Mouse (Mus musculus) neutrophil, adult 59 days (primary cell): ENCODE data around the gene Klhdc10. TPM values are rescaled to one million over a fixed set of nuclear protein-coding genes. Genes with fewer than 3 reads are reported as not detected.

ENCODE experiments used
- total RNA-seq, 2 experiments: library from RNA; stranded (reverse); gene quantifications; 1 replicate in 1 of 2; 2 replicates in 1 of 2; pipeline ENCODE4 v1.2.4; 2023

Klhdc10 gene
- total RNA-seq: 10 to 100 TPM; 29.0 to 31.3 TPM

DNA sequence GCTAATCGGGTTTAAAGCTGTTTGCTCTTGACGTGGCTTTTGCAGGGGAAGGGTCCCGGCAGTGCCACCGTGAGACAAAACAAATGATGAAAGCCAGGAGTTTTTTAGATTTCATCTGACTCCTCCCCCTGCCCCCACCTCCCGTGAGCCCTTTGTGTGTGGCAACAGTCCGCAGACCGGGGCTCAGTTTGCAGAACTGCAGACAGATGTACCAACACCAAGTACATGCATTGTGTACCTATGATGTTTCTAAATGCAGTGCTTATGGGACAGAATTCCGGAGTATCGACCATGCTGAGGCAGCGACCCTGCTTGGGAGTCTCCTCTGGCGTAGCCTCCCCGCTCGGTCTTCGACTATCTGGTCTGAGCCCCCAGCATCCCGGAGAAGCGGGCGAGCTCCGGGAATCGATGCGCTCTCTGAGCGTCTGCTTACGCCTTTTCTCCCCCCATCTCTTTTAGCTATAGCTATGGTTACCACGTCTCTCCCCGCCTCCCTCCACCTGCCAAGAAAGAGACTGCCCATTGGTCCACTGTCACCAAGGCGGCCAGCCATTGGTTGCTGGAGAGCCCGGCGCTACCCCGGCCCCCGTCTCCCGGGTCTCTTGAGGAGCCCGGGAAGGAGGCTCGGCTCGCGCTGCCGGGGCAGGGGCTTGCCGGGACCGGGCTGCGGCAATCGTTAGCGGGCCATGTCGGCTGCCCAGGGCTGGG lies at the start of gene Klhdc10:
Klhdc10 (plus strand) TSS at position 561 of the 708 bp plus-strand sequence.

DNA sequence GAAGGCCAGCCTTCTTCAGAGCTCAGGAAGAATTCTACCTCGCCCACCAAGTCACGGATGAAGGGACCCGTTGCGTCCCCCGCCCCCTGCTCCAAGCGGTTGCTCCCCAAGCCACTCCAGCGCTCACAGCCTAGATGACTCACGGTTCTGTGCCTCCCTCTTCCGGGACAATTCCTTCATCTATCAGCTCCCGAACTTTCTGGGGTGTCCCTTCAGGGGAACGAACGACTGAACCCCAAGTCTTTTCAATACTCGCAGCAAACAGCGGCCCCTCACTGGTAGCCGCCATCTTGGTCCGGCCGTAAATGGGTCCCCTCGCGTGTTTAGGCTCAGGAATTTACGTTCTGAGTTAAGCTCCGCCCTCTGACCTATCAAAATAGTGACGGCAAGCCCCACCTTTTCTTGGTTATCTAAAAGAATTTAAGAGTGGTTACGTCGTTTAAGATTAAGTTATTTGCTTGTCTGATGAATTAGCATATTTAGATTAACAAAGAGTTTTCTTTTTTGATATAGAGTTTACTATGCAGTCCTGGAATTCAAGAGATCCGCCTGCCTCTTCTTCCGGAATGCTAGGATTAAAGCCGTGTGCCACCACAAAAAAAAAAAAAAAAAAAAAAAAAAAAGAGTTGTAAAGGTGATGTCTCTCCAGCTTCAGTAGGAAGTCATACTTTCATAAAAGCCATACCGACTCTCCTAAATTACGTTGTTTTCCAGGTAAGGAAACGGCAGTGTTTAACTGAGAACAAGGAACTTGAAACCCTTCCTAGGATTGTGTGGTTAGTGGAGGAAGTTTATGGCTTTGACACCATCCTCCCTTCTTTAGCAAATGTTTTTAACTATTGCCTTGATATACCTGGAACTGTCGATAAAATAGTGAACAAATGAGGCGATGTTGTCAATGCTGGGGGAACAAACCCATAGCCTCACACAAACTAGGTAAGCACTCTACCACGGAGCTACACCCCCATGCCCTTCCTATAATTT lies 10.7 kb upstream of the Klhdc10 start, which contains the start of gene Zc3hc1:
Zc3hc1 (minus strand) TSS at position 315 of the 984 bp plus-strand sequence.

Other genes with a start within 250 kb of the Klhdc10 start
- 10 to 100 TPM; 58.1 to 67.9 TPM for gene Ube2h, start 97.3 kb upstream of the Klhdc10 start, total RNA-seq
- gene Zc3hc1, start 10.8 kb upstream of the Klhdc10 start, total RNA-seq: 10 to 100 TPM; 13.9 to 17.9 TPM
- 10 to 100 TPM; 19.8 to 22.4 TPM for gene Tmem209, start 107.9 kb downstream of the Klhdc10 start, total RNA-seq
- under 1 TPM; 0.44 to 0.93 TPM for gene Ssmem1, start 108.0 kb downstream of the Klhdc10 start, total RNA-seq
- not detected for gene Cpa2, start 139.7 kb downstream of the Klhdc10 start, total RNA-seq
- gene Cpa4, start 166.5 kb downstream of the Klhdc10 start, total RNA-seq: not detected
- gene Cpa5, start 209.1 kb downstream of the Klhdc10 start, total RNA-seq: not detected
- not detected for gene Cpa1, start 237.3 kb downstream of the Klhdc10 start, total RNA-seq